Mouse (Mus musculus) thymus, adult 2 months (tissue): ENCODE results near the gene Lca5.

Source experiments
- CTCF ChIP-seq: fragments of 200-500 bp; IDR thresholded peaks from 2 replicates; pipeline ENCODE4 v1.5.1; 2012; ENCODE audit warnings: mild to moderate bottlenecking, control low read depth, low read length, moderate library complexity, borderline replicate concordance; ENCODE audit not compliant: control insufficient read depth, poor library complexity, insufficient read depth; ENCODE audit errors: extremely low read depth
- POLR2A ChIP-seq: fragments of 200-500 bp; IDR thresholded peaks from 2 replicates; pipeline ENCODE4 v1.6.1; 2012; ENCODE audit warnings: mild to moderate bottlenecking, low read length, control low read depth, moderate library complexity; ENCODE audit not compliant: control insufficient read depth, poor library complexity, insufficient read depth; ENCODE audit errors: extremely low read depth

DNA sequence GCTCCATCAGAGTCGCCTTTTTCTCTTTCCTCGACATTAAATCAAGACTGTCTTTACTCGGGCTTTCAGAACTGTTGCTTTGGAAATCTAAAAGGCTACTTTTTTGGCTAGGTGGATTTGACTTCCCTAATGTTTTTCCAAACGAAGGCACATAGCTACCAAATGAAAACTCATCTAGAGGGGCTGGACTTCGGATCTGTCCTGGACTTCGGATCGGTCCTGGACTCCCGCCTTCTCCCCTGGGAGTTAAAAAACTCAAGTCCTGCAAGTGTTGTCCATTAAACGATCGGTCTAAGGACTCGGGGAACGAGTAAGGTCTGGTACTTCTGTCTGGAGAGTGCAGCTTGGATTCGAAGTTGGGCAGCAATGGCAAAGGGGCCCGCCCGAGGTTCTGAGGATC lies 45.5 kb downstream of the Lca5 start:
- no peak for TF ChIP-seq POLR2A
- no peak for TF ChIP-seq CTCF
